Mouse (Mus musculus): ENCODE data around the gene Notch3. TPM values are rescaled to one million over a fixed set of nuclear protein-coding genes. Genes with fewer than 3 reads are reported as not detected.

The Notch3 gene
- total and polyA plus RNA-seq, 2 experiments from 2014 or later = 3.3 to 22.5 TPM

- no peak for TF ChIP-seq CTCF (IDR thresholded peaks at IDR 0.05; ENCODE audit: low read depth)
- H3K27me3 ChIP-seq (ENCODE audit: insufficient read depth, low read length) = no peaks in the 10 kb centered on the region
- H3K9me3 ChIP-seq (ENCODE audit: low read length) = no peaks in the 10 kb centered on the region
- no peak for ATAC-seq
- H3K4me1 ChIP-seq (ENCODE audit: insufficient read depth) = no peaks in the 10 kb centered on the region
- H3K36me3 ChIP-seq (ENCODE audit: insufficient read depth) = no peaks in the 10 kb centered on the region
- no peak overlapping the region for H3K4me2 ChIP-seq (ENCODE audit: low read depth)
- H3K4me3 ChIP-seq (ENCODE audit: low read depth, low read length) = no peak overlapping the region
- 49% methylated on average over 4 of the region's 4 CpGs for WGBS
- no peak overlapping the region for H3K9ac ChIP-seq
- DNase-seq = no peak
- no peak overlapping the region for H3K27ac ChIP-seq (ENCODE audit: low read depth, low read length)
These were observed 92.0 kb downstream of the Notch3 start for GRCm38 (mm10) chr17:32074658-32075057.

GRCm38 (mm10) chr17:32073359-32073758 is 93.3 kb downstream of the Notch3 start:
- peak; percentile 96 for TF ChIP-seq CTCF (IDR thresholded peaks at IDR 0.05; ENCODE audit: low read depth)
- H3K4me2 ChIP-seq (ENCODE audit: low read depth) = no peak overlapping the region
- H3K9me3 ChIP-seq (ENCODE audit: low read length) = no peaks in the 10 kb centered on the region
- H3K27ac ChIP-seq (ENCODE audit: low read depth, low read length) = no peak overlapping the region
- ATAC-seq (peak; percentile 53; the same call in 1 of the 2 replicates), DNase-seq (peak; percentile 66)
- no peaks in the 10 kb centered on the region for H3K4me1 ChIP-seq (ENCODE audit: insufficient read depth)
- H3K36me3 ChIP-seq (ENCODE audit: insufficient read depth) = no peaks in the 10 kb centered on the region
- H3K27me3 ChIP-seq (ENCODE audit: insufficient read depth, low read length) = no peaks in the 10 kb centered on the region
- no peak overlapping the region for H3K9ac ChIP-seq
- H3K4me3 ChIP-seq (ENCODE audit: low read depth, low read length) = no peak overlapping the region
- 6% methylated on average over 2 of the region's 2 CpGs for WGBS

Other genes with a start within 250 kb of the Notch3 start
- 26.8 and 40.4 TPM in 2 replicates for gene Rrp1b, start 130.8 kb downstream of the Notch3 start, total RNA-seq (2014; rRNA removed)
- 32.0 and 39.4 TPM in 2 replicates for gene Rrp1b, start 130.8 kb downstream of the Notch3 start, polyA plus RNA-seq (2015; fragmentation: Nextera tagmentation; extraction: Ambion mirVana)
- 0.57 and 0.62 TPM in 2 replicates for gene Hsf2bp, start 130.5 kb downstream of the Notch3 start, total RNA-seq (2014; rRNA removed)
- gene Hsf2bp, start 130.5 kb downstream of the Notch3 start, polyA plus RNA-seq (2015; fragmentation: Nextera tagmentation; extraction: Ambion mirVana) = 0.90 and 1.1 TPM in 2 replicates
- gene Ephx3, start 22.7 kb upstream of the Notch3 start, total RNA-seq (2014; rRNA removed) = 0.29 TPM in 1 of 2 replicates, not detected in the other
- gene Ephx3, start 22.7 kb upstream of the Notch3 start, polyA plus RNA-seq (2015; fragmentation: Nextera tagmentation; extraction: Ambion mirVana) = 0.08 and 0.11 TPM in 2 replicates
- 28.2 and 37.7 TPM in 2 replicates for gene Brd4, start 117.9 kb upstream of the Notch3 start, total RNA-seq (2014; rRNA removed)
- 59.2 and 85.6 TPM in 2 replicates for gene Brd4, start 117.9 kb upstream of the Notch3 start, polyA plus RNA-seq (2015; fragmentation: Nextera tagmentation; extraction: Ambion mirVana)
- gene Akap8, start 154.4 kb upstream of the Notch3 start, total RNA-seq (2014; rRNA removed) = 75.0 and 114 TPM in 2 replicates
- gene Akap8, start 154.4 kb upstream of the Notch3 start, polyA plus RNA-seq (2015; fragmentation: Nextera tagmentation; extraction: Ambion mirVana) = 44.8 and 64.3 TPM in 2 replicates
- gene Akap8l, start 183.8 kb upstream of the Notch3 start, total RNA-seq (2014; rRNA removed) = 74.2 and 86.2 TPM in 2 replicates
- gene Akap8l, start 183.8 kb upstream of the Notch3 start, polyA plus RNA-seq (2015; fragmentation: Nextera tagmentation; extraction: Ambion mirVana) = 76.0 and 80.5 TPM in 2 replicates
- gene Wiz, start 222.6 kb upstream of the Notch3 start, total RNA-seq (2014; rRNA removed) = 38.2 and 55.4 TPM in 2 replicates
- 35.4 and 42.0 TPM in 2 replicates for gene Wiz, start 222.6 kb upstream of the Notch3 start, polyA plus RNA-seq (2015; fragmentation: Nextera tagmentation; extraction: Ambion mirVana)
- 0.52 and 0.62 TPM in 2 replicates for gene Rasal3, start 236.7 kb upstream of the Notch3 start, total RNA-seq (2014; rRNA removed)
- 0.20 and 0.54 TPM in 2 replicates for gene Rasal3, start 236.7 kb upstream of the Notch3 start, polyA plus RNA-seq (2015; fragmentation: Nextera tagmentation; extraction: Ambion mirVana)

Data from forebrain, postnatal 0 days (tissue).